Mouse (Mus musculus) kidney, adult 18-20 months (tissue): Measurements from ENCODE around the gene Phactr2.

Experiments used
- DNase-seq: peaks from one replicate; pipeline ENCODE4 v3.0.0; 2021

Phactr2 gene

GRCm38 (mm10) chr10:13259251-13259650 lies 215.0 kb downstream of the Phactr2 start:
- DNase-seq = no peak

DNA sequence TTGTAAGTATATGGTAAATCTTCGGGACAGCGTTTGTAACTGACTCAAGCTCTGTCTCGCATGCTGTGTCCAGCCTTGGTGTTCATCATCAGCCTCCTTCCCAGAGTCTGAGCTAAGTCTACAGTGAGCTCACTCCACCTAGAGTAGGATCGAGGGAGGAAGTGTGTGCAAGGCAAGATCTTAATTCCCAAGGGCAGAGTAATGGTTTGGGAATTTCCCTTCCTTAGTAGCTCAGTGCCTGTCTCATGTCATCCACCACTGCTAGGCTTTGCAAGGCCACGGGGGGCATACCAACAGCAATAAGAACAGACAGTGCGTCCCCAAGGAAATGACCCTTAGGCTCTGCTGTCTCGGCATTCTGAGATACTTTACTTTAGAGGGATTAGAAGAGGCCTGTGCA lies 218.0 kb downstream of the Phactr2 start:
- no peak for DNase-seq

DNA sequence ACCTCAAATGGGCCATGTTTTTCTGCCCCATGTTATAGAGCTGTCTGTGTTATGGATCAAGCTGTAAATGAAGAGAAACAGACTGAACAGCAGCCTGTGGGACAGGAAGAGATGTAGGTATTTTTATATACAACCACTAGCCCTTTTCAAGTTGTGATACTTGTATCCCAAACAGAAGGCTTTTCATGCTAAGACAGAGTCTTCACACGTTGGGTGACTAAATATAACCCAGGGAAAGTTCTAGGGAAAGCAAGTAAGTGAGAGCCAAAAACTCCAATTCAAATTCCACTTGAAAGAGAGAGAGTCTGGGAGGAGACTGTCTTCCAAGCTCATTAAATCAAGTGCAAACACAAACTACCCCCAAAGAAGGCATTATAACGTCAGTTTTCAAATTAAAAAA lies 223.9 kb downstream of the Phactr2 start:
- DNase-seq = no peak

DNA sequence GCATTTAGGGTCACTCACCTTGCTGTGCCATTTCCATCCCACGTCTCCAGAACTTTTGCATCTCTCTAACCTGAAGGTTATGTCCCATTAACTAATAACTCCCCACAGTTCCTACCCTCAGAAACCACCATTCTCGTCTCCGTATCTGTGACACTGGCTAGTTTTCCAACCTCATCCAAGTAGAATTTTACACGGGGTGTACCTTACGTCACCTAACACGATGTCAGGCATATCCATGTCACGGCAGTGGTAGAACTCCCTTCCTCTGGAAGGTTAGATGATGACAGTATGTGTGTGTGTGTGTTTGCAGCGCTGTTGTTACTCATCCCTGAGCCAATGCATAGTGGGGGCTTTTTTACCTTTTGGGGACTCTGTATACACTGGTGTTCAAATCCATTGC lies 225.1 kb downstream of the Phactr2 start:
- DNase-seq = no peak

DNA sequence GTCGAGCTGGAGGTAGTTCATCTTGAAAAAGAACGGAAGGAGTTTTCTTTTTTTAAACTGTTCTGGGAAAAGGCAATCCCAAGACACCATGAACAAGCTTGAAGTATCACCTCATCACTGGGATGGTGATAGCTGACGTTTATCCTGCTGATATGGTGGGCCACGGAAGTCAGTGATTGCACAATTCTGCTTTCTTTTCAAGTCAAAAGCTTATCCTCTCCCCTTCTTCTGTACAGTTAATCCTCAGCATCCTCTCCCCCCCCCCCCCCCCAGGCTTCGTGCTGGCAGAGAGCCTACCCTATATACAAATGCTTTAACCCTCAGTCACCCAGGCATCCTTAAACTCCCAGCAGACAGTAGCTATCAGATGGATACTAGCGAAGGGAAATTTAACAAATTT lies 228.5 kb downstream of the Phactr2 start:
- no peak for DNase-seq

DNA sequence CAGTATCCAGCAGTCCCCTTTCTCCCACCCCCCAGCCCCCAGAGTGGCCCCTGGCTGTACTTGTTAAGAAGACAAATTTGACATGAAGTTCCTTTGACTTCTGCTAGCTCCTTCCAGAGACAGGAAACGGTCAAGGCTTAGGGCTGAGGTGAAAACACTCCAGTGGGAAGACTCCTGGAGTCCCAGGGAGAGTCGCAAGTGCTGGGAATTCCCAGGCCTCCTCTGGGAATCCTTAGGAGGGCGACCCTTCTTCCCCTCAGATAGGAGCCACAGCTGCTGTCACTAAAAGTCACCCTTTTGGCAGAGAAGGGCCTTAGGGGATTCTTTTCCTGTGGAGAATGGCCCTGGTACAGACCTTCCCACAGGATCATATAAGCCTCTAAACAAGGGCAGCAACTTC lies 230.0 kb downstream of the Phactr2 start:
- no peak for DNase-seq

- DNase-seq = no peak
Observed at GRCm38 (mm10) chr10:13240431-13240830, 233.8 kb downstream of the Phactr2 start.

GRCm38 (mm10) chr10:13238188-13238587 lies 236.0 kb downstream of the Phactr2 start:
- no peak for DNase-seq

- DNase-seq = no peak
Observed at GRCm38 (mm10) chr10:13236866-13237265, 237.3 kb downstream of the Phactr2 start.

GRCm38 (mm10) chr10:13234503-13234902 lies 239.7 kb downstream of the Phactr2 start:
- no peak for DNase-seq

GRCm38 (mm10) chr10:13233941-13234340 lies 240.3 kb downstream of the Phactr2 start:
- no peak for DNase-seq

DNA sequence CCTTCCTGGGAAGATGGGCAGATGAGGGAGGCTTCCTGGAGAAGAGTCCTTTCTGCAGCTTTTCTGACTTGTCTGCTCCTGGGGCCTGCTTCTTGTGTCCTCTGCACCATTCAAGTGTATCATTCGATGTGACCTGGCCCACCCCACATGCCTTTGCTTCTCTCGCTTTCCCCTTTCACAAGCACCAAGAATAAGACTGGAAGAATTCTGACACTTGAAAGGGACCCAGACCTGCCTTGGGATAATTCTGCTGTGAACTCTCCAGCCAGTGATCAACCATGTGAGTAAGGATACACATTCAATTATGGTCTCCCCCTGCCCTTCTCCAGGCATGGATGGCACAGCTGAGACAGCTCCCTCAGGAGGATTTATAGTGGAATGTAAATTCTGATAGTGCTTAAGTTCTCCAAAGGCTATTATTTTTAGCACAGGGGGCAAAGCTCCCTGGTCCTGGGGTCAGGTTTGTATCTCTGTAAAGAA lies 241.0 kb downstream of the Phactr2 start:
- no peak for DNase-seq

DNA sequence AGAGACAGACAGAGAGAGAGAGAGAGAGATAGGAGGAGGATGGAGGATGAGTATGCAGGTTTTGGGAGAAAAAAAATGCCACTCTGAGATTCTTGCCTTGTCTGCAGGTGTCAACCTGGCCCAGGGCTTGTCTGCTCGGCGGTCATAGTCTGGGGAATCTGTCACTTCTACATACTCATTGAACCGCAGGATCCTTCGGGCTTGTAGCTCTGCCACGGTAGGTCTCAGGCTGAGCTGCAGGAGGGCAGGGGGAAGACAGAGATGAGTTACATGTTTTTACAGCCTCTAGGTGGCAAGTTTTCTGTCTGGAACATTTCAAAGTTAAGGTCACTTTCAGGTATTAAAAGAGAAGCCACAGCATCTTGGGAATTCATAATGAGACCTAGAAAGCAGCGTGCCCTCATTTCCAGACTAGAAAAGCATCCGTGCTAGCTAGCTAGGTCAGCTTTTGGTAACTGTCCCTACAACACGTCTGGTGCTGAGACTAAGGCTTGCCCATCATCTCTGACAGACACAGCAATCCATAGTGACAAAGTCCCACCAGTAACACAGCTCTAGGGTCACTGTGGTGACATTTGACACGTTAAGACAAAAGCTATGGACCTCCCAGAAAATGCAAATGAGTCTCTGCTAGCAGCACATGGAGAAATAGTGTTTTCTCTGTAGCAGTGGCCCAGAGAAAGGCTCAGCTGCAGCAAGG lies 241.6 kb downstream of the Phactr2 start:
- DNase-seq = no peak

- DNase-seq = no peak
Observed at GRCm38 (mm10) chr10:13230716-13231115, 243.5 kb downstream of the Phactr2 start.

GRCm38 (mm10) chr10:13225377-13226063 lies 248.7 kb downstream of the Phactr2 start:
- DNase-seq = no peak

DNA sequence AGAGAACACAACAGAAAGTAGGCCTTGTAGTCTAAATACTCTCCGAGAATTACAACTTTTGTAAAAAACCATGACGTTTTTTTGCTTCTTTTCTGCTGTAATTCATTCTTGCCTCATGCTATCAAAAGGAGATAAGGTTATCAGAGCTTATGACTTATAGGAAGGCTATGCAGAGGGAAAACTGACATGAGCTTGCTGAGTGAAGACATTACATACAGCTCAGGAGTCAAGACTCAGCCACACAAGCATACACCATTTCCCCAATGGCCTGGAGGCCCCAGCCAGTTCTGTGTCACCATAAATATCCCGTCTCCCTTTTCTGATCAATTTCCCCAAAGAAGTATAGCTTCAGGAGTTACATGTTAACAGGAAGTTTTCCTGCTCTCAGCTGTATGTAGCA lies 252.1 kb downstream of the Phactr2 start:
- no peak for DNase-seq

GRCm38 (mm10) chr10:13220061-13220460 lies 254.2 kb downstream of the Phactr2 start:
- DNase-seq = no peak

- DNase-seq = no peak
Observed at GRCm38 (mm10) chr10:13213956-13214355, 260.3 kb downstream of the Phactr2 start.

GRCm38 (mm10) chr10:13212829-13213228 lies 261.4 kb downstream of the Phactr2 start:
- no peak for DNase-seq

GRCm38 (mm10) chr10:13212326-13212725 lies 261.9 kb downstream of the Phactr2 start:
- no peak for DNase-seq

DNA sequence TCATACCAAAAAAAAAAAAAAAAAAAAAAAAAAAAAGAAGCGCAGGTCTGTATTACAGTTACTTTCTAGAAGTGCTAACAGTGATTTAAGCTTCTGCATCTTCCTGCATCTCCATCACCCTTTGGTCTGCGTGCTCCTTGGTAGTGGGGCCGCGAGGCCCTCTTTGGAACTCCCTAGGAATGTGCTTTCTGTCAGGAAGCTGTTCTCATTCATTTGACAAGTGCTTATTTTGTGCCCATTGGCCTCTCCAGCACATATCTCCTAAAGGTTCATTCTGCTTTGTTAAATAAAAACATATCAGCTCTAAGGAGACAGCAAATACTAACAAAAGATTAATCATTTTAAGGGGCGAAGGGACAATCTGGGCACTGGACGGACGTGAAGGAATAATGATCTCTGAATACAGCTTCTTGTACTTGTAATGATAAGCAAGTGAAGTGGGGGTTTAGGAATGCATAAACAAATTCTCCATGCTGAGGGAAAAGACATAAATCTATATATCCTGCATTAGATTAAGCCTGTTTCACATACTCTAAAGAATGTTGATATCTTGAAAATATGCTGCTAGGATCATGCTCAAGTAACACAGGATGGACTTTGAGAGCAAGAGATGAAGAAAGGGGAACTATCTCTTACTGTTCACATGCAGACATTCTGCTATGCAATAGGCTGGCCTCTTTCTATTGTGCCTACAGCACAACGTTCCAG lies 264.1 kb downstream of the Phactr2 start:
- no peak for DNase-seq

DNA sequence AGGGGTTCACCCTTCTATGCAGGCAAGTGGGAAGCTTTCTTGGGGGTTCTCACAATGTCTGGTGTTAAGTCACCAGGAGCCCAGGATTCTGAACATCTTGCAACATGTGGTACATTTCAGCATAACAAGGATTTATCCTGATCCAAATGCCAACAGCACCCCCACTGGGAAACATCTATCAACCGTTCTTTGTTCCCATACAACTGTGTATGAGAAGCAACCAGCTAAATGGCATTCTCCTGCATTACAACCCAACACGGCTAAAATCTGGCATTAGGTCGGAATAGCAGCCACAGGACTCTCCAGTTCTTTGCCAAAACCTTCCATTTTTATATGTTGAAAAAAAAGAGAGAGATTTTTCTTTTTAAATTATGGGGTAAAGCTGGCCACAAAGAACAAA lies 264.7 kb downstream of the Phactr2 start:
- no peak for DNase-seq

GRCm38 (mm10) chr10:13209061-13209460 lies 265.2 kb downstream of the Phactr2 start:
- DNase-seq = no peak

DNA sequence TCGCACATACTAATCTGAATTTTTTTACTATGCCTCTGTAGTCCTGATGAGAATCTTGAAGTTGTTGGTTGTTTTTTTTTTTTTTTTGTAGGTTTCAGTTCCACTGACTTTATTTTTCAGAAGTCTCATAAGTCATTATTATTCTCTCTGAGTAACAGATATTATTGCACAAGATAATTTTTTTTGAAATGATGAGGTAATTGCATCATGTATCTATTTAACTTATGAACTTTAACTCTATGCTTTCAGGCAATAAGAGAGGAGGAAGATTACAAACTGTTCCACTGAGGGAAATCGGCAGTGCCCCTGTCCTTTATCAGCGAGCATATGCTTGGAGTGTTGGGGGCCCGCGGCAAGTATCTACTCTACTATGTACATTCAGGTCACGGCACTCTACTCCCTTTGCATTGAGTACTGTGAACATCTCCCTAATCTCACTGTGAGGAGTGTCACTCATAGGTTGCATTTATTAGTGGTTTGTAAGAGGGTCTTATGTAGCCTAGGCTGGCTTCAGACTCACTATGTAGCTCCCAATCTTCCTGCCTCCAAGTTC lies 272.4 kb downstream of the Phactr2 start:
- no peak for DNase-seq
